Mouse (Mus musculus) E14TG2a.4 (cell line): ENCODE data around the gene Irf2bpl.
A peak's percentile ranks its signal among the peaks of the same experiment; 100 is the strongest.

Source experiments
- H3K27me3 ChIP-seq: 2 replicates; pipeline ENCODE4 v1.6.1; 2014; ENCODE audit warnings: low read length, control low read depth; ENCODE audit not compliant: insufficient read depth
- H3K36me3 ChIP-seq: 2 replicates; pipeline ENCODE4 v1.6.1; 2014; ENCODE audit warnings: low read length, control low read depth; ENCODE audit not compliant: insufficient read depth
- H3K4me1 ChIP-seq: replicated peaks from 2 replicates; pipeline ENCODE4 v1.6.1; 2014; ENCODE audit warnings: low read depth, low read length, control low read depth
- H3K4me3 ChIP-seq: replicated peaks from 2 replicates; pipeline ENCODE4 v1.5.1; 2014; ENCODE audit warnings: mild to moderate bottlenecking, low read length
- H3K9me3 ChIP-seq: 2 replicates; pipeline ENCODE4 v1.6.1; 2014; ENCODE audit warnings: low read length, control low read depth
- CTCF ChIP-seq: conservative IDR thresholded peaks from 2 replicates; pipeline ENCODE4 v1.5.1; 2014; ENCODE audit warnings: low read length
- NANOG ChIP-seq: IDR thresholded peaks from 2 replicates; pipeline ENCODE4 v1.6.1; 2014; ENCODE audit warnings: borderline replicate concordance, low read length, mixed read lengths
- POU5F1 ChIP-seq: IDR thresholded peaks from 2 replicates; pipeline ENCODE4 v1.6.1; 2014; ENCODE audit warnings: low read length, borderline replicate concordance

The Irf2bpl gene

DNA sequence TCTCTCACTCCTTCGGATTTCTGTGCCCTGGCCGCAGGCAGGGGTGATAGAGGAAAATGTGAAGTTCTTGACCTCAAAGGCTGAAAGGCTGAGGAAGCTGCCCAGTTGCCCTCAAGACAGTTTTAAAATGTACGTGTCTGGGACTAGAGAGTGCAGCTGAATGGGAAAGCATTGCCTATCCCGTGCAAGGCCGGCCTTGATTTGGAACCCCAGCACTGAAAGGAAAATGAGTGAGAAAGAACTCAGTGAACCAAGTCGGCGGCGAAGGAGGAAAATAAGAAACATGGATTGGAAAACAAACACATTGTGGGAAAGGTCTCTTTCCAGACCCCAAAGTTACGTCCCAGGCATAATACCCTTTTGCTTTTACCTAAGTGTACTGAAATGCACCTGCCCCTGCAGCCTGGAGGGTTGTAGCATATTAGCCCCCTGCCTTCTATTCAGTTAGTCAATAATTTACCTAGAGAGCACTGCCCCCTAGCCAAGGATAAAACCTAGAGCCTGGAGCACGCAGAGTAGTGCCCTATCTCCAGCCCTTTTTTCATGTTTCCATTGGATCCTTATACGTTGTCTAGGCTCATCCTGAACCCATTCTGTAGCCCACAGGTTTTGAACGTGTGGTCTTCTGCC lies 5.6 kb upstream of the Irf2bpl start:
- H3K36me3 ChIP-seq: no peaks in the 10 kb centered on the region

DNA sequence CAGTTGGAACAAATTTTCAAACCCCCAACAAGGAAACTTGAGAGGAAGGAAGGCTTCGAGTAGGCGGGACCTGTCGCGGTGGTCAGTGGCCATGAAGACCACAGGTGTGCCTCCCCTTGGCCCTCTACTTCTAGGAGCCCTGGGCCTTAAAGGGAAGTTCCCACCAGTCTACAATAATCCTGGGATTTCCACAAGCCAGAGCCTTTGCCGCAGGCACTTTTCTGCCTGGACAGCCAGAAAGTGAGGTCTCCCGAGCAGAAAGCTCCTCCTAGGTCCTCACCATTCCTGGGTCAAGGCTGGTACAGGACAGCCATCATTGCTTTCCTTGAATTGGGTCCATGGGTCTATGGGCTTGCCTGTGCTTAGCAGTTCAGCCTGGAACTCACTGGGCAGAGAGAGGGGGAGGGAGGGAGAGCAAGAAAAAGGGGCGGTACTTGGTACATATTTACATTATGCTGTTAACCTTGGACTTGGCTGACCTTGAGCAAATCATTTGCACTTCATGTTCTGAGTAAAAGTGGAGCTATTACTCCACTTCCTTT lies 4.6 kb upstream of the Irf2bpl start:
- H3K36me3 ChIP-seq: no peaks in the 10 kb centered on the region
- no peaks in the 10 kb centered on the region for H3K9me3 ChIP-seq
- peak overlapping the region; percentile 76 for H3K4me3 ChIP-seq
- H3K4me1 ChIP-seq: peaks cover 82% of the 10 kb centered on the region
- TF ChIP-seq NANOG (no peak), CTCF (no peak), POU5F1 (no peak)
- no peaks in the 10 kb centered on the region for H3K27me3 ChIP-seq

More for the DNA sequence above, 5.6 kb upstream of the Irf2bpl start:
- no peaks in the 10 kb centered on the region for H3K9me3 ChIP-seq
- H3K27me3 ChIP-seq: no peaks in the 10 kb centered on the region
- TF ChIP-seq NANOG (no peak), CTCF (no peak), POU5F1 (no peak)
- H3K4me3 ChIP-seq: peak overlapping the region; percentile 76
- peaks cover 85% of the 10 kb centered on the region for H3K4me1 ChIP-seq

DNA sequence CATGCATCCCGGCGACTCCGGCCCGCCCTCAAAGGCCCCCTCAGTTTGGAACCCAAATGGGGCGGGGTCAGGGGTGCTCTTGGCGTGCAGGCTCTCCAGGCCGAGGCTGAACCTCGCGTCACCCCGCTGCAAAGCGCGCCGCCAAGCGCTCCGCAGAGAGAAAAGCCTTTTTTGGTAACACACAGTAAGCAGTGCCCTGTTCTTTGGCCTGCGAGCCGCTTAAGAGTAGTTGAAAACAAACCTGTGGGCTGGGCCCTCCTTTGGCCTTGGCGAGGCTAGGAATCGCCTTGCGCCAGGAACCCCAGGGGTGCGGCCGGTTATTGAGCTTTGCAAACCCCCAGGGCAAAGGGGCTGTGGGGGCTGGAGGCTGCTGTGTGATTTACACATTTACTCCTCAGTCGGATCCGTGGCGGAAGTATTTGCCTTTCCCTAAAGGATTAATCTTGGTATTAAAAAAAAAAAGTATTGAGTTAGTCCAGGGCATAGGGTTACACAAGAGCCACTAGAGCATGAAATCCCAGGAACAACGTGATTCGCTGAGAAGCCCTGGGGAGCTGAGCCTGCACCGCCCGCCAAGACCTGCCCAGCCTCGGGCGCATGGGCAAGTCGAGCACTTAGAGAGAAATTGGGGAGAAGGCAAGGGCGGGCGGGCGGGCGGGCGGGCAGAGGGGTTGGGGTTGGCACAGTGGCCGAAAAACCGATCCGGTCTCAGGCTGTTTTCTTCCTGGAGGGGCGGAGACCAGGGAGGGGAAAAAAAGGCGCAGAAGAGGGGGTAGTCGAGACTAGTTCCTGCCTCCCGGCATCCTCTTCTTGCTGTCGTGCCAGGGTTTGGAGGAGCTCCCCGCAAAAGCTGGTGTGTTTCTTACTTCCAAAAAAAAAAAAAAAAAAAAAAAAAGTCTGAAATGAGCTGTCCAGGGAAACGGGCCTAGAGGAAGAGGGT lies 3.8 kb upstream of the Irf2bpl start:
- TF ChIP-seq CTCF (no peak), NANOG (no peak), POU5F1 (no peak)
- peak overlapping the region; percentile 76 for H3K4me3 ChIP-seq
- peaks cover 75% of the 10 kb centered on the region for H3K4me1 ChIP-seq
- H3K27me3 ChIP-seq: no peaks in the 10 kb centered on the region
- no peaks in the 10 kb centered on the region for H3K9me3 ChIP-seq
- no peaks in the 10 kb centered on the region for H3K36me3 ChIP-seq

DNA sequence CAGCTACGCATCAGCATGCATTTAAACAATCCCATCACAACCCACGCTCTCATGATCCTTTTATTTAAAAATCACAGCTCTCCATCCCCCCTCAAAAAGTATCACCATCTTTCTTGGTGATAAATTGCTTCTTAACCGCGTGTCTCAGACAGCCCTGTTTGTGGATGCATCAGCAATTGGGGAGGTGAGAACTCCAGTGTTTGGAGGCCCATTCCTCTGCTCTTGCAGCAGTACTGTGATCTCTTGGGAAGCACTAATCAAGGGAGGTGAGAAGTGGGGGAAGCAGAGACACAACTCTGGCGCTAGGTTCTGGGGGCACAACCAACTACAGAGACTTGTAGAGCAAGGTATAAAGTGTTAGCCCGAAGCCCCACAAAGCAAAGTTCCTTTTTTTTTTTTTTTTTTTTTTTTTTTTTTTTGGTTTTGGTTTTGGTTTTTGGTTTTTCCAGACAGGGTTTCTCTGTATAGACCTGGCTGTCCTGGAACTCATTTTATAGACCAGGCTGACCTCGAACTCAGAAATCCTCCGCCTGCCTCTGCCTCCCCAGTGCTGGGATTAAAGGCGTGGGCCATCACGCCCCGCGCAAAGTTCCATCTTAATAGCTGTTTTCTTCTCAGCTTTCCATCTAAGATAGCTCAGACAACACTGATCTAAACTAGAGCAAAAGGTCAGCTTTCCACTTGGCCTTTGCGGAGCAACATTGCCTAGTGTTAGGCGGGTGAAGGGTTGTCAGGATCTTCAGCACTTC lies 3.0 kb upstream of the Irf2bpl start:
- peaks cover 69% of the 10 kb centered on the region for H3K4me1 ChIP-seq
- H3K27me3 ChIP-seq: no peaks in the 10 kb centered on the region
- H3K4me3 ChIP-seq: peak overlapping the region; percentile 76
- peaks cover 6% of the 10 kb centered on the region for H3K36me3 ChIP-seq
- no peaks in the 10 kb centered on the region for H3K9me3 ChIP-seq
- TF ChIP-seq NANOG (no peak), POU5F1 (no peak), CTCF (no peak)

- no peak for TF ChIP-seq POU5F1
- TF ChIP-seq CTCF: no peak
- TF ChIP-seq NANOG: no peak
- Histone ChIP-seq H3K36me3 (peaks cover 16% of the 10 kb centered on the region), H3K4me1 (peaks cover 68% of the 10 kb centered on the region), H3K4me3 (0 out of 2 replicates have a peak overlapping the region, but pooled peaks have one; percentile 6), H3K9me3 (no peaks in the 10 kb centered on the region), H3K27me3 (no peaks in the 10 kb centered on the region)
Observed at GRCm38 (mm10) chr12:86886446-86886965, 1.9 kb upstream of the Irf2bpl start.

GRCm38 (mm10) chr12:86885746-86886145 lies 1.1 kb upstream of the Irf2bpl start:
- Histone ChIP-seq H3K4me1 (peaks cover 62% of the 10 kb centered on the region), H3K9me3 (no peaks in the 10 kb centered on the region), H3K36me3 (peaks cover 19% of the 10 kb centered on the region), H3K27me3 (no peaks in the 10 kb centered on the region), H3K4me3 (peak overlapping the region; percentile 70)
- no peak for TF ChIP-seq CTCF
- no peak for TF ChIP-seq POU5F1

- H3K4me3 ChIP-seq: peak overlapping the region; percentile 70
- H3K4me1 ChIP-seq: peaks cover 62% of the 10 kb centered on the region
- H3K27me3 ChIP-seq: no peaks in the 10 kb centered on the region
- no peak for TF ChIP-seq POU5F1
- TF ChIP-seq CTCF: no peak
- no peak for TF ChIP-seq NANOG
- H3K36me3 ChIP-seq: peaks cover 23% of the 10 kb centered on the region
- peaks cover 2% of the 10 kb centered on the region; the same call in 1 of the 2 replicates for H3K9me3 ChIP-seq
Observed at GRCm38 (mm10) chr12:86885336-86885735, 738 bp upstream of the Irf2bpl start.
